Mouse (Mus musculus): ENCODE results near the gene St13. TPM values are rescaled to one million over a fixed set of nuclear protein-coding genes. Genes with fewer than 3 reads are reported as not detected.

St13 gene
- 391 and 469 TPM in 2 replicates for total RNA-seq (2017)

- peak; percentile 96 for ATAC-seq (replicated peaks; ENCODE audit: low read depth, poor library complexity, severe bottlenecking)
Observed at GRCm38 (mm10) chr15:81399638-81400315, at the start of gene St13, which contains the start of gene Xpnpep3. Gene St13 (minus strand): TSS chr15:81400077. Gene Xpnpep3 (plus strand): TSS chr15:81400138.

GRCm38 (mm10) chr15:81448463-81448862, 48.6 kb upstream of the St13 start:
- ATAC-seq (replicated peaks; ENCODE audit: low read depth, poor library complexity, severe bottlenecking), result peak; percentile 83

GRCm38 (mm10) chr15:81439236-81439635, 39.4 kb upstream of the St13 start:
- ATAC-seq (replicated peaks; ENCODE audit: low read depth, poor library complexity, severe bottlenecking), result no peak

GRCm38 (mm10) chr15:81438345-81438744, 38.5 kb upstream of the St13 start:
- no peak for ATAC-seq (replicated peaks; ENCODE audit: low read depth, poor library complexity, severe bottlenecking)

- no peak for ATAC-seq (replicated peaks; ENCODE audit: low read depth, poor library complexity, severe bottlenecking)
Observed at GRCm38 (mm10) chr15:81431195-81431594, 31.3 kb upstream of the St13 start.

- ATAC-seq (replicated peaks; ENCODE audit: low read depth, poor library complexity, severe bottlenecking), result no peak
Observed at GRCm38 (mm10) chr15:81427947-81428346, 28.1 kb upstream of the St13 start.

GRCm38 (mm10) chr15:81425311-81425710, 25.4 kb upstream of the St13 start:
- ATAC-seq (replicated peaks; ENCODE audit: low read depth, poor library complexity, severe bottlenecking), result no peak

GRCm38 (mm10) chr15:81422156-81422681, 22.3 kb upstream of the St13 start:
- no peak for ATAC-seq (replicated peaks; ENCODE audit: low read depth, poor library complexity, severe bottlenecking)

GRCm38 (mm10) chr15:81421454-81421853, 21.6 kb upstream of the St13 start:
- peak; percentile 71 for ATAC-seq (replicated peaks; ENCODE audit: low read depth, poor library complexity, severe bottlenecking)

GRCm38 (mm10) chr15:81418065-81418464, 18.2 kb upstream of the St13 start:
- no peak for ATAC-seq (replicated peaks; ENCODE audit: low read depth, poor library complexity, severe bottlenecking)

GRCm38 (mm10) chr15:81416763-81417310, 17.0 kb upstream of the St13 start:
- peak; percentile 80 for ATAC-seq (replicated peaks; ENCODE audit: low read depth, poor library complexity, severe bottlenecking)

- no peak for ATAC-seq (replicated peaks; ENCODE audit: low read depth, poor library complexity, severe bottlenecking)
Observed at GRCm38 (mm10) chr15:81408199-81408598, 8.3 kb upstream of the St13 start, which contains the start of gene Dnajb7. Gene Dnajb7 (minus strand): TSS chr15:81408299.

- ATAC-seq (replicated peaks; ENCODE audit: low read depth, poor library complexity, severe bottlenecking), result no peak
Observed at GRCm38 (mm10) chr15:81405008-81405407, 5.1 kb upstream of the St13 start.

- ATAC-seq (replicated peaks; ENCODE audit: low read depth, poor library complexity, severe bottlenecking), result no peak; the same call in 1 of the 2 replicates
Observed at GRCm38 (mm10) chr15:81399297-81399637, 610 bp downstream of the St13 start.

- no peak for ATAC-seq (replicated peaks; ENCODE audit: low read depth, poor library complexity, severe bottlenecking)
Observed at GRCm38 (mm10) chr15:81398189-81398588, 1.7 kb downstream of the St13 start.

GRCm38 (mm10) chr15:81394211-81394915, 5.5 kb downstream of the St13 start:
- ATAC-seq (replicated peaks; ENCODE audit: low read depth, poor library complexity, severe bottlenecking), result no peak

- ATAC-seq (replicated peaks; ENCODE audit: low read depth, poor library complexity, severe bottlenecking), result peak; percentile 68
Observed at GRCm38 (mm10) chr15:81392997-81393396, 6.9 kb downstream of the St13 start.

- ATAC-seq (replicated peaks; ENCODE audit: low read depth, poor library complexity, severe bottlenecking), result no peak
Observed at GRCm38 (mm10) chr15:81386327-81386726, 13.6 kb downstream of the St13 start.

- no peak for ATAC-seq (replicated peaks; ENCODE audit: low read depth, poor library complexity, severe bottlenecking)
Observed at GRCm38 (mm10) chr15:81378845-81379244, 21.0 kb downstream of the St13 start.

- ATAC-seq (replicated peaks; ENCODE audit: low read depth, poor library complexity, severe bottlenecking), result no peak
Observed at GRCm38 (mm10) chr15:81374621-81375020, 25.3 kb downstream of the St13 start.

GRCm38 (mm10) chr15:81370356-81370755, 29.5 kb downstream of the St13 start:
- no peak for ATAC-seq (replicated peaks; ENCODE audit: low read depth, poor library complexity, severe bottlenecking)
